Mouse (Mus musculus) limb, embryonic 14.5 days (tissue): ENCODE results near the gene Unc13a. TPM values are rescaled to one million over a fixed set of nuclear protein-coding genes. Genes with fewer than 3 reads are reported as not detected.

Experiments
- ATAC-seq: fragments of 200-750 bp; cut with Nextera tagmentation; 2 replicates; pipeline ENCODE4 v1.8.0; 2017; ENCODE audit warnings: low read depth, moderate number of reproducible peaks, moderate TSS enrichment; ENCODE audit not compliant: low FRiP score
- DNase-seq: peaks from one replicate; pipeline ENCODE4 v3.0.0-alpha.2; 2015; ENCODE audit warnings: low spot score
- H3K27ac ChIP-seq: fragments of 300-500 bp; sonication (generic); replicated peaks from 2 replicates; pipeline ENCODE4 v1.5.1; 2014; ENCODE audit warnings: low read depth, mild to moderate bottlenecking, low read length, moderate library complexity, mixed read lengths
- H3K27me3 ChIP-seq: fragments of 300-500 bp; sonication (generic); 2 replicates; pipeline ENCODE4 v1.6.1; 2014; ENCODE audit warnings: low read length, mixed read lengths; ENCODE audit not compliant: control insufficient read depth, insufficient read depth
- H3K36me3 ChIP-seq: fragments of 300-500 bp; sonication (generic); 2 replicates; pipeline ENCODE4 v1.6.1; 2014; ENCODE audit warnings: mild to moderate bottlenecking, low read length, moderate library complexity, mixed read lengths; ENCODE audit not compliant: control insufficient read depth, insufficient read depth
- H3K4me1 ChIP-seq: fragments of 300-500 bp; sonication (generic); 2 replicates; pipeline ENCODE4 v1.6.1; 2014; ENCODE audit warnings: antibody characterized with exemption, low read length, mixed read lengths; ENCODE audit not compliant: control insufficient read depth, insufficient read depth
- H3K4me2 ChIP-seq: fragments of 300-500 bp; sonication (generic); replicated peaks from 2 replicates; pipeline ENCODE4 v1.6.1; 2014; ENCODE audit warnings: low read depth, mild to moderate bottlenecking, low read length, moderate library complexity; ENCODE audit not compliant: severe bottlenecking
- H3K4me3 ChIP-seq: fragments of 300-500 bp; sonication (generic); replicated peaks from 2 replicates; pipeline ENCODE4 v1.5.1; 2014; ENCODE audit warnings: low read length
- H3K9ac ChIP-seq: fragments of 300-500 bp; sonication (generic); 2 replicates; pipeline ENCODE4 v1.6.1; 2014; ENCODE audit warnings: mild to moderate bottlenecking, low read depth, low read length, moderate library complexity; ENCODE audit not compliant: severe bottlenecking
- H3K9me3 ChIP-seq: fragments of 300-500 bp; sonication (generic); 2 replicates; pipeline ENCODE4 v1.6.1; 2016; ENCODE audit warnings: low read length; ENCODE audit not compliant: control insufficient read depth
- POLR2A ChIP-seq: fragments of 200-500 bp; IDR thresholded peaks from 2 replicates; pipeline ENCODE4 v1.8.0; 2012; ENCODE audit warnings: inconsistent platforms, mild to moderate bottlenecking, moderate library complexity, borderline replicate concordance; ENCODE audit not compliant: insufficient read depth, insufficient read length; ENCODE audit errors: extremely low read depth
- WGBS: fragments of 180-500 bp; shearing (Covaris S2); extraction: QIAGEN DNeasy Blood & Tissue Kit; methylation state at CpG from one replicate; pipeline ENCODE4 v1.1.7; 2014; 5-methylcytosine and 5-hydroxymethylcytosine counted together
- polyA plus RNA-seq, 2 experiments: library from polyadenylated mRNA; depleted of rRNA in 1 of 2; stranded (reverse) in 1 of 2; unstranded in 1 of 2; fragments of >200 nt; fragmentation: Nextera tagmentation in 1 of 2; extraction: Ambion mirVana in 1 of 2; gene quantifications; 2 replicates each; pipeline versions ENCODE4 v1.2.1 to v1.2.3; 2012 to 2014

Gene Unc13a
- polyA plus RNA-seq, 2 experiments, result 0.39 to 0.91 TPM

DNA sequence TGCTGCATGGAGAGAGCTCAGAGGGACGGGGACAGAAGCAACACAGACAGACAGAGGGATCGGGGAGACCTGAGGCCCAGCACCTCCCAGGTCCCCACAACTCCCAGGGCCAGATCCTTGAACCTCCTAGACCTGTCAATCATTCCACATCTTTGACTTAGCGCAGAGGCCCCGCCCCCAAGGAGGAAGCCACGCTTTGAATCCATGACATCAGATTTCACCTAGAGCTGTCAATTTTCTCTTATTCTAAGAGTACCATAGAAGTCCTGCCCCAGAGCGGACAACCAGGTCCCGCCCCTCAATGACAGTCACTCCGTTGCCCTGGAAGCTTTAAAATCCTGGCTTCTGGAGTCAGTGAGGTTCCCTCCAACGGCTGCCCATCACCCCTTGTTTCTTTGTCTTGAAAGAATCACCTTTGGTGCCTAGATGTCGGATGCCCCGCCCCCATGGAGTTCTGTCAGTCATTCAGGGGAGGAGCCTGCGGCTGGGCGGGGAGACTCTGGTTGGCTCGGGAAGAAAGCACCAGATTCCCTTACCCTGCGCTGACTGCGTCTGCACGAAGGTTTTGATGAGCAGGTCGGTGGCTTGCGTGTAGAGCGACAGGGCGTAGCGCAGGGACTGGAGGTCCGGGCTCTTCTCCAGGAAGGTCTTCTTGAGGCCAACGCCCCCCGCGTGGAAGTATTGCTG lies 37.4 kb downstream of the Unc13a start:
- ATAC-seq, result peak; percentile 23; the same call in 1 of the 2 replicates

DNA sequence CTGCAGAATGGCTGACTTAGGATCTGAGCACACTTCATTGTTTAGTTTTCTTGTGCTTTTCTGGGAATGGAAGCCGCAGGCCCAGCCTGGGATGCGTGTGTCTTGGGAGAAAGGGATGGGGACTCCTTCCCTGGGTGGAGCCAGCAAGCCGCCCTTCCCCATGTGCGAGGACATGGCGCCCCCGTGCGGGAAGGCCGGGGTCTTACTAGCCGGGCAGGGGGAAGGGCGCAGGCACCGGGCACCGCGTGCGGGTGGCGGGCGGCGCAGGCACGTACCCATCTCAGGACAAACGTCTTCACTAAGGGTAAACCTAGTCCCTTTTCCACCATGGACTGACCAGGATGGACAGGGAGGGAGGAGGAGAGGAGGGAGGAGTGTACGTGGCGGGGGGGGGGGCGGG lies 38.4 kb downstream of the Unc13a start:
- no peaks in the 10 kb centered on the region for H3K9me3 ChIP-seq
- DNase-seq, result peak; percentile 7
- no peak overlapping the region for H3K27ac ChIP-seq
- H3K4me3 ChIP-seq, result no peak overlapping the region
- no peak overlapping the region for H3K4me2 ChIP-seq
- H3K36me3 ChIP-seq, result no peaks in the 10 kb centered on the region
- TF ChIP-seq POLR2A, result no peak
- whole genome bisulfite sequencing, result 7% methylated on average over 14 of the region's 22 CpGs
- peaks cover 8% of the 10 kb centered on the region; the same call in 1 of the 2 replicates for H3K27me3 ChIP-seq
- no peak overlapping the region for H3K9ac ChIP-seq
- peaks cover 13% of the 10 kb centered on the region; the same call in 1 of the 2 replicates for H3K4me1 ChIP-seq
- ATAC-seq, result no peak

More for the DNA sequence above, 37.4 kb downstream of the Unc13a start:
- Histone ChIP-seq H3K27ac (no peak overlapping the region), H3K36me3 (no peaks in the 10 kb centered on the region), H3K9me3 (no peaks in the 10 kb centered on the region), H3K9ac (0 out of 2 replicates have a peak overlapping the region, but pooled peaks have one; percentile 16), H3K4me3 (peak overlapping the region; percentile 14; the same call in 1 of the 2 replicates), H3K4me1 (peaks cover 6% of the 10 kb centered on the region; the same call in 1 of the 2 replicates), H3K27me3 (peaks cover 8% of the 10 kb centered on the region; the same call in 1 of the 2 replicates), H3K4me2 (peak overlapping the region; percentile 42)
- WGBS, result 1% methylated on average over 26 of the region's 26 CpGs
- peak; percentile 52 for DNase-seq
- no peak for TF ChIP-seq POLR2A

DNA sequence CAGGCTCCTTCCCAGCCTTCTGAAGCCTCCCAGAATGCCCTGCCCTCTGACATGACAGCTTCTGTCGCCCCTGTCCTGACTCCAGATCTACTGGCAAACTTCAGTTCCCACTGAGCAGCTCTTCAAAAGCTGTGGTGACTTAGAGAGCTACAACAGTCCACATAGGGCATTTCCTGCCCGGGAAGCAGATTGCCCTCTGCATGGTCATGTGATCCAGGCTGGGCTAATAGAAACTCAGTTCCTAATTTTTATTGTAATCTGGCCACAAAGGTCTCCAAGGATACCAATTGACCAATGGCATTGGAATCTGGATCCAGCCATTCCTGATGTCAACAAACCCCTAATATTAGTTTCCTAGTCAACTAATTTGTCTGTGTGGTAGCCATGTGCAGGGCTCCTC lies 39.7 kb downstream of the Unc13a start:
- no peak for TF ChIP-seq POLR2A
- no peak overlapping the region for H3K4me2 ChIP-seq
- H3K9ac ChIP-seq, result no peak overlapping the region
- H3K9me3 ChIP-seq, result no peaks in the 10 kb centered on the region
- peaks cover under 1% of the 10 kb centered on the region; the same call in 1 of the 2 replicates for H3K36me3 ChIP-seq
- ATAC-seq (no peak), DNase-seq (no peak)
- 58% methylated on average over 2 of the region's 2 CpGs for WGBS
- H3K4me3 ChIP-seq, result no peak overlapping the region
- peaks cover 8% of the 10 kb centered on the region; the same call in 1 of the 2 replicates for H3K27me3 ChIP-seq
- no peak overlapping the region for H3K27ac ChIP-seq
- peaks cover 18% of the 10 kb centered on the region for H3K4me1 ChIP-seq

DNA sequence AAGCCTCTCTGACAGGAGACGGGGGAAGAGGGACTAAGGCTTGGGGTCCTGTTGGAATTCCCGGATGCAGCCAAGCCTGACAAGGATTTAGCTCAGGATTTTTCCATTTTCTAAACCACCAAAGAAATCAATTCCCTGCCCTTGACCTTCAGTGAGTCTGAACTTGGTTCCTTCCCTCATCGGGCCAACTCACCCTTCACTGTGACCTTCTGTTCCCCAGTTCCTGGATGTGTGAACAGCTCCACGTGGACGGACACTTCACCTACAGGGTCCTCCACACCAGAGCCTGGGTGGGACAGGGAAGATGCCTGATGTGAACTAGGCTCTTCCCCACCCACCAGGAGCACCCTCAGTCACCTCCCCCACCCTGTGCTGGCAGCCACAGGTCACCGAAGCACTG lies 40.8 kb downstream of the Unc13a start:
- peaks cover 18% of the 10 kb centered on the region for H3K4me1 ChIP-seq
- peaks cover 8% of the 10 kb centered on the region; the same call in 1 of the 2 replicates for H3K36me3 ChIP-seq
- DNase-seq (no peak), ATAC-seq (no peak)
- H3K4me3 ChIP-seq, result no peak overlapping the region
- H3K4me2 ChIP-seq, result no peak overlapping the region
- no peak overlapping the region for H3K27ac ChIP-seq
- 89% methylated on average over 6 of the region's 6 CpGs for WGBS
- H3K9ac ChIP-seq, result no peak overlapping the region
- no peak for TF ChIP-seq POLR2A
- peaks cover 8% of the 10 kb centered on the region; the same call in 1 of the 2 replicates for H3K27me3 ChIP-seq
- H3K9me3 ChIP-seq, result no peaks in the 10 kb centered on the region

DNA sequence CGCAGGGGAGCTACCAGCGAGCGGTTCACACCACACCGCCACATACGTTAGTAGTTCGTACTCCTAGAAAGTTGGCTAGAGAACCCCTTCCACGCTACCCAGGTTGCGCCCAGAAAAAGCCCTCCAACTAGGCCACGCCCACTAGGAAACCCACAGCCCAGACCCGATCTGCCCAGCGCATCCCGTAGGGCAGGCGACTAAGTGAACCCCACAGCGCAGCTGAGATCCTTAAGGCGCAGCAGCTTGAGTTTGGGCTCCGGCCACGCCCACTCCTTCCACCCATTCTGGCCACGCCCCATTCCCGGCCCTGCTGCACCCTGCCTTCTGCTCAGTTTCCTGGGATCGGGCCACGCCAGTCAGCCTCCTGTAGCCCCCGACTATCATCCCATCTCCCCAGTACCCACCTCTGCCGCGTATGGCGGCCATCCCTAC lies 41.8 kb downstream of the Unc13a start:
- peak overlapping the region; percentile 55 for H3K4me3 ChIP-seq
- H3K4me2 ChIP-seq, result peak overlapping the region; percentile 97
- TF ChIP-seq POLR2A, result no peak
- H3K4me1 ChIP-seq, result peaks cover 18% of the 10 kb centered on the region
- no peaks in the 10 kb centered on the region for H3K9me3 ChIP-seq
- DNase-seq, result peak; percentile 59
- WGBS, result 4% methylated on average over 25 of the region's 25 CpGs
- peak; percentile 6; the same call in 1 of the 2 replicates for ATAC-seq
- H3K27ac ChIP-seq, result peak overlapping the region; percentile 63; the same call in 1 of the 2 replicates
- peak overlapping the region; percentile 64 for H3K9ac ChIP-seq
- peaks cover 17% of the 10 kb centered on the region for H3K36me3 ChIP-seq
- H3K27me3 ChIP-seq, result peaks cover 8% of the 10 kb centered on the region; the same call in 1 of the 2 replicates
